Mouse (Mus musculus) adipose tissue, adult 10 weeks (tissue): ENCODE results near the gene Ncoa1. TPM values are rescaled to one million over a fixed set of nuclear protein-coding genes. Genes with fewer than 3 reads are reported as not detected.

Source experiments
- polyA plus RNA-seq: library from polyadenylated mRNA; stranded (reverse); fragments of 350-450 nt; fragmentation: Illumina TruSeq; extraction: RNeasy Lipid Tissue Mini Kit (QIAGEN cat#74804); gene quantifications from one replicate; pipeline ENCODE4 v1.2.3, GENCODE M21; 2014; ENCODE audit warnings: low read depth, low replicate concordance

The Ncoa1 gene
- polyA plus RNA-seq = 18.1 TPM

DNA sequence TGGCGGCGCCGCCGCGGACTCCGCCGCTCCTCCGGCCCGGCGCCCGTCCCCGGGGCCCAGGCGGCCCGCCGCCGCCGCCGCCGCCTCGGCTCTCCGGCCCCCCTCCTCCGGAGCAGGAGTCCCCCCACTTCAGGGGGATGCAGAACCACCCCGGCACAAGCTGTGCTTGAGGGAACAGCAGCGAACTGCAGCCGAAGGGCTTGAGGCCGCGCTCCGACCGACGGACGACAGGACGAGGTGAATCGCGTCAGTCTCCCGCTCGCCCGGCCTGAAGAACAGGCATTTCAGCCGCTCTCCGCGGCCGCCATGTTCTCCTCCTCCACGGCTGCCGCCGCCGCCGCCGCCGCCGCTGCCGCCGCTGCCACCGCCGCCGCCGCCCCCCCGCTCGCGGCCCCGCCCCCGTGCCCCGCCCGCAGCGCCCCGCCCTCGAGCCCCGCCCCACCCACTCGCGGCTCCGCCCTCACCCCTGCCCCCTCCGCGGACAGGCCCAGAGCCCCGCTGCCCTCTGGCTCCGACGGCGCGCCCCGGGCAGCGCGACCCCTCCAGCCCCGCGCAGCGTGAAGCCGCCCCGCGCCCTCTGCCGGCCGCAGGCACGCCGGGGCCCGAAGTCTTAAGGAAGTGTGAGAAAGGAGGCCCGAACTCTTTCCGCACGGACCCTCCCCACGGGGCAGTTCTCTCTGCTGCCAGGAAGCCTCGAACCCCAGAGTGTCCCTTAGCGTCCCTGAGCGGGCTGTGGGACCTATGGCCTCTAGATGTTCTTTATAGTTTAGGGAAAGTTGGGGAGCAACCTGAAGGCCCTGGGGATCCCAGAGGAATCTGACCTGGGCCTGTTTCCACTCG, at the start of gene Ncoa1:
Ncoa1 (minus strand) TSS at position 351 of the 840 bp plus-strand sequence.

DNA sequence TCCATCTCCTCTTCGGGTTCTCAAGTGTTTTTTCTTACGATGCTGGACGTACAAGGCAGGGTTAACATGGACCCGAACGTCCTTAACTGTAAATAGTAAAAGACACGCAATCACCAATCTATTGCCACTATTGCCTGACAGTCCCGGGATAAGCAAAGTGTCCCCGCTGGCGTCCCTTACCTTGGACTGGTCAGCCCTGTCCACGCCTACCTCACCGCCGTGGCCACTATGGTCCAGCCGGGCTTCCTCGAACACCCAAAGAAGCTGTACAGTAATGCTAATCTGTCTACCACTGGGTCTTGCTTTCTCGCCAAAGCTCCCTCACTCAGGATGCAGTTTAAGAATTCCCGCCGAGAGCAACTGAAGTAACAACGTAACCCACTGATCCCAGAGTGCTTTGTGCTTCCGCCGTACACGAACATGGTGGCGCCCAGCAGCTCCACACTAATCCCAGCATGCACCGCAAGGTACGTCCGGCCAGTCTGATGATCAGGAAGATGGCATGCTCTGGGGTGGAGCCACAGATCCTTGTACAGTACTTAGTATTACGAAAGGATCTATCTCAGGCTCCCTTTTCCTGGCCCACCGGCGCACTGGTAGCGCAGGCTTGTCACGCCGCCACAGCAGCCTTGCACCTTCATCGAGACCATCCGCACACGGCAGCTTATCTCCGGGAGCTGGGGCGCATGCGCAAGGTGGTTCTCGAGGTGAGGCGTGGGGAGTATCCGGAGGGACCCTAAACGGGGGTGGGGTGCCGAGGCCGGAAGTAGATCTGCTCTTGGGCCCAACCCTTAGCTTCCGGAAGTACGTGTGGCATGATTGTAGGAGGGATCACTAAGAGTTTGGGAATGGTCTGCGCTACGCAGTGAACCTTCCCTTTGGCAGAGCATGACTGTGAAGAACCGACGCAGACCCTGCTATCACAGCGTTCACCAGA, 243.1 kb downstream of the Ncoa1 start, which contains the start of the genes Ptrhd1 and Cenpo:
Ptrhd1 (plus strand) TSS at position 456 of the 937 bp plus-strand sequence.
Cenpo (minus strand) TSS at position 723 of the 937 bp plus-strand sequence.

Other genes with a start within 250 kb of the Ncoa1 start
- gene Ptrhd1, start 243.2 kb downstream of the Ncoa1 start, polyA plus RNA-seq = 5.6 TPM
- gene Cenpo, start 242.9 kb downstream of the Ncoa1 start, polyA plus RNA-seq = 12.8 TPM
- 44.3 TPM for gene Itsn2, start 115.5 kb upstream of the Ncoa1 start, polyA plus RNA-seq
- gene Gm3625, start 115.7 kb upstream of the Ncoa1 start, polyA plus RNA-seq = not detected